ENCODE assay signal across 15 mouse cellular contexts in the genomic region with DNA sequence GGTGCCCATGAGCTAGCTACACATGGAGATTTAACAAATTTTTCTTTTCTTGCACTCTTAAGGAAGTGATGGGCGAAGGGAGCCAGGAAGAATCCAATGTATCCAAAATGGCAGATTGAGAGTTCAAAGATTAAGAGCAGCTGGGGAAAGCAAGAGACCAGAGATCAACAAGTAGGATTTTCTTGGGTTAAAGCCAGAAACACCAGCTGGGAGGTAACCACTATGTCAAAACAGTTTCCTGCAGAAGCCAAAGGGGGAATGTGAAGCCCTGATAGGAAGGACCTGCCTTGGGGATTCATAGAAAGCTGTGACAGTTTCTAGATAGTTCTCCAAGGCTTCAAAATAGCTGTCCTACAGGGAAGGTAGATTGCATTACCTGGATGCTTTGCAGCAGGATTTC.
A peak's percentile ranks its signal among the peaks of the same experiment; 100 is the strongest.
DNase-seq lines count a peak whose midpoint lies in the region; ATAC-seq and TF ChIP-seq lines count a peak whose summit lies in the region.
"Had no signal": no experiment of that assay in that cellular context is flagged by ENCODE, and none has a peak within 500 bp of the region (broad histone marks: within the 10 kb centered on the region; RNA-seq: fewer than 3 reads in every experiment).

No protein-coding gene starts in this region.

- no peaks in the 10 kb centered on the region for H3K4me1 ChIP-seq in kidney, embryonic 16.5 days (ENCODE audit: insufficient read depth, low read length)
- peaks cover 37% of the 10 kb centered on the region for H3K4me1 ChIP-seq in lung, embryonic 15.5 days

- TF ChIP-seq CTCF in layer of hippocampus, adult 2 months (conservative IDR thresholded peaks at IDR 0.05), result no peak

- H3K27me3 ChIP-seq in kidney, embryonic 16.5 days (ENCODE audit: insufficient read depth, low read length), result no peaks in the 10 kb centered on the region
- H3K27me3 ChIP-seq in lung, embryonic 15.5 days, result no peaks in the 10 kb centered on the region
- H3K27me3 ChIP-seq: embryonic facial prominence, embryonic 15.5 days; limb, embryonic 13.5 days had no signal

- 78% methylated on average over 1 of the region's 1 CpGs for WGBS in kidney, embryonic 16.5 days
- WGBS in lung, embryonic 15.5 days, result 77% methylated on average over 1 of the region's 1 CpGs

- no peaks in the 10 kb centered on the region for H3K36me3 ChIP-seq in kidney, embryonic 16.5 days (ENCODE audit: insufficient read depth, low read length)
- H3K36me3 ChIP-seq in lung, embryonic 15.5 days, result no peaks in the 10 kb centered on the region
- H3K36me3 ChIP-seq: embryonic facial prominence, embryonic 15.5 days; limb, embryonic 13.5 days had no signal

- peak; percentile 69 to 72 for DNase-seq in cerebellum, postnatal 10 days
- DNase-seq in cerebellum, adult 11 months, result no peak
- peak; percentile 15 for DNase-seq in kidney, adult 11 months
- DNase-seq in MEL-GATA-1-ER (ENCODE audit: extremely low read depth, low read depth), result peak; percentile 23
- no peak for DNase-seq in layer of hippocampus, adult 2 months (ENCODE audit: low spot score in 2 of 2)
- DNase-seq: cerebellum, adult 9-11 months; gastrocnemius, postnatal 36 days; spleen, adult 18-20 months; thymus, adult 18-20 months had no signal

- H3K9ac ChIP-seq in kidney, embryonic 16.5 days (replicated peaks; ENCODE audit: low read length), result no peak overlapping the region
- no peak overlapping the region for H3K9ac ChIP-seq in lung, embryonic 15.5 days
- H3K9ac ChIP-seq: embryonic facial prominence, embryonic 15.5 days; limb, embryonic 13.5 days had no signal

- no peaks in the 10 kb centered on the region for H3K9me3 ChIP-seq in kidney, embryonic 16.5 days (ENCODE audit: low read length)
- no peaks in the 10 kb centered on the region for H3K9me3 ChIP-seq in lung, embryonic 15.5 days
- H3K9me3 ChIP-seq: embryonic facial prominence, embryonic 15.5 days; limb, embryonic 13.5 days had no signal

- ATAC-seq in kidney, embryonic 16.5 days (ENCODE audit: low FRiP score, low TSS enrichment), result no peak
- ATAC-seq in lung, embryonic 15.5 days (ENCODE audit: borderline replicate concordance, extremely low read depth, low FRiP score, low TSS enrichment), result peak; percentile 50; the same call in 1 of the 2 replicates
- ATAC-seq in erythroblast, adult 5-6 weeks (replicated peaks; ENCODE audit: low FRiP score, poor library complexity, severe bottlenecking), result no peak
- ATAC-seq: activated CD4-positive, CD25-positive, alpha-beta regulatory T cell, adult 4 months had no signal

- H3K4me2 ChIP-seq in kidney, embryonic 16.5 days (replicated peaks; ENCODE audit: low read depth, low read length), result no peak overlapping the region
- H3K4me2 ChIP-seq in lung, embryonic 15.5 days, result no peak overlapping the region
- H3K4me2 ChIP-seq: embryonic facial prominence, embryonic 15.5 days; limb, embryonic 13.5 days had no signal

- no peak overlapping the region for H3K4me3 ChIP-seq in kidney, embryonic 16.5 days (ENCODE audit: low read length)
- no peak overlapping the region for H3K4me3 ChIP-seq in lung, embryonic 15.5 days
- H3K4me3 ChIP-seq in layer of hippocampus, adult 2 months, result no peak overlapping the region
- H3K4me3 ChIP-seq: embryonic facial prominence, embryonic 15.5 days; limb, embryonic 13.5 days had no signal

- no peak overlapping the region for H3K27ac ChIP-seq in kidney, embryonic 16.5 days (ENCODE audit: low read length)
- H3K27ac ChIP-seq in lung, embryonic 15.5 days, result no peak overlapping the region
- no peak overlapping the region for H3K27ac ChIP-seq in layer of hippocampus, adult 2 months
- H3K27ac ChIP-seq: embryonic facial prominence, embryonic 15.5 days; limb, embryonic 13.5 days had no signal

Comparison
In these comparisons a context has a peak if more than half of its experiments do, and no peak if none do; other contexts are left out.
1. DNase-seq: peak in cerebellum, postnatal 10 days (2 of 2), kidney, adult 11 months (single experiment) and MEL-GATA-1-ER (single experiment); none in cerebellum, adult 11 months (single experiment) and layer of hippocampus, adult 2 months (0 of 2).